Mouse (Mus musculus): Measurements from ENCODE around the gene Igfbp1. TPM values are rescaled to one million over a fixed set of nuclear protein-coding genes. Genes with fewer than 3 reads are reported as not detected.

The Igfbp1 gene
- total RNA-seq, 1 experiment from 2014 or later, result not detected

GRCm38 (mm10) chr11:7188469-7188868 is 9.1 kb upstream of the Igfbp1 start, which contains the start of gene Gm11985:
TSS of gene Gm11985 (minus strand) at chr11:7188569.
- no peak for ATAC-seq (replicated peaks in 1 of 2; ENCODE audit: insufficient read depth in 1 of 2, low FRiP score in 2 of 2, low TSS enrichment in 1 of 2, low read depth in 1 of 2, poor library complexity in 2 of 2, severe bottlenecking in 2 of 2)

- ATAC-seq (replicated peaks in 1 of 2; ENCODE audit: insufficient read depth in 1 of 2, low FRiP score in 2 of 2, low TSS enrichment in 1 of 2, low read depth in 1 of 2, poor library complexity in 2 of 2, severe bottlenecking in 2 of 2), result no peak
Measured at GRCm38 (mm10) chr11:7192710-7193109, 4.9 kb upstream of the Igfbp1 start.

- no peak for ATAC-seq (replicated peaks in 1 of 2; ENCODE audit: insufficient read depth in 1 of 2, low FRiP score in 2 of 2, low TSS enrichment in 1 of 2, low read depth in 1 of 2, poor library complexity in 2 of 2, severe bottlenecking in 2 of 2)
Measured at GRCm38 (mm10) chr11:7193134-7193533, 4.4 kb upstream of the Igfbp1 start.

GRCm38 (mm10) chr11:7194432-7195311 is 2.9 kb upstream of the Igfbp1 start:
- no peak for ATAC-seq (replicated peaks in 1 of 2; ENCODE audit: insufficient read depth in 1 of 2, low FRiP score in 2 of 2, low TSS enrichment in 1 of 2, low read depth in 1 of 2, poor library complexity in 2 of 2, severe bottlenecking in 2 of 2)

- ATAC-seq (replicated peaks in 1 of 2; ENCODE audit: insufficient read depth in 1 of 2, low FRiP score in 2 of 2, low TSS enrichment in 1 of 2, low read depth in 1 of 2, poor library complexity in 2 of 2, severe bottlenecking in 2 of 2), result no peak
Measured at GRCm38 (mm10) chr11:7195312-7195685, 2.3 kb upstream of the Igfbp1 start.

GRCm38 (mm10) chr11:7198006-7198405 is 424 bp downstream of the Igfbp1 start:
- no peak for ATAC-seq (replicated peaks in 1 of 2; ENCODE audit: insufficient read depth in 1 of 2, low FRiP score in 2 of 2, low TSS enrichment in 1 of 2, low read depth in 1 of 2, poor library complexity in 2 of 2, severe bottlenecking in 2 of 2)

- ATAC-seq (replicated peaks in 1 of 2; ENCODE audit: insufficient read depth in 1 of 2, low FRiP score in 2 of 2, low TSS enrichment in 1 of 2, low read depth in 1 of 2, poor library complexity in 2 of 2, severe bottlenecking in 2 of 2), result no peak
Measured at GRCm38 (mm10) chr11:7198481-7199256, 1.1 kb downstream of the Igfbp1 start.

GRCm38 (mm10) chr11:7199736-7200392 is 2.3 kb downstream of the Igfbp1 start:
- peak in 1 of 2 experiments; percentile 67; a peak in 2 of 4 replicates for ATAC-seq (replicated peaks in 1 of 2; ENCODE audit: insufficient read depth in 1 of 2, low FRiP score in 2 of 2, low TSS enrichment in 1 of 2, low read depth in 1 of 2, poor library complexity in 2 of 2, severe bottlenecking in 2 of 2)

GRCm38 (mm10) chr11:7200393-7200783 is 2.8 kb downstream of the Igfbp1 start:
- ATAC-seq (replicated peaks in 1 of 2; ENCODE audit: insufficient read depth in 1 of 2, low FRiP score in 2 of 2, low TSS enrichment in 1 of 2, low read depth in 1 of 2, poor library complexity in 2 of 2, severe bottlenecking in 2 of 2), result no peak

GRCm38 (mm10) chr11:7202206-7202605 is 4.6 kb downstream of the Igfbp1 start:
- no peak for ATAC-seq (replicated peaks in 1 of 2; ENCODE audit: insufficient read depth in 1 of 2, low FRiP score in 2 of 2, low TSS enrichment in 1 of 2, low read depth in 1 of 2, poor library complexity in 2 of 2, severe bottlenecking in 2 of 2)

GRCm38 (mm10) chr11:7203846-7204245 is 6.3 kb downstream of the Igfbp1 start:
- no peak for ATAC-seq (replicated peaks in 1 of 2; ENCODE audit: insufficient read depth in 1 of 2, low FRiP score in 2 of 2, low TSS enrichment in 1 of 2, low read depth in 1 of 2, poor library complexity in 2 of 2, severe bottlenecking in 2 of 2)

GRCm38 (mm10) chr11:7210343-7210742 is 12.8 kb downstream of the Igfbp1 start:
- ATAC-seq (replicated peaks in 1 of 2; ENCODE audit: insufficient read depth in 1 of 2, low FRiP score in 2 of 2, low TSS enrichment in 1 of 2, low read depth in 1 of 2, poor library complexity in 2 of 2, severe bottlenecking in 2 of 2), result peak; percentile 46 to 51; a peak in 1 of 4 replicates

GRCm38 (mm10) chr11:7211211-7211610 is 13.6 kb downstream of the Igfbp1 start:
- ATAC-seq (replicated peaks in 1 of 2; ENCODE audit: insufficient read depth in 1 of 2, low FRiP score in 2 of 2, low TSS enrichment in 1 of 2, low read depth in 1 of 2, poor library complexity in 2 of 2, severe bottlenecking in 2 of 2), result no peak

GRCm38 (mm10) chr11:7212126-7212798 is 14.7 kb downstream of the Igfbp1 start:
- no peak for ATAC-seq (replicated peaks in 1 of 2; ENCODE audit: insufficient read depth in 1 of 2, low FRiP score in 2 of 2, low TSS enrichment in 1 of 2, low read depth in 1 of 2, poor library complexity in 2 of 2, severe bottlenecking in 2 of 2)

GRCm38 (mm10) chr11:7213161-7213500 is 15.5 kb downstream of the Igfbp1 start:
- no peak for ATAC-seq (replicated peaks in 1 of 2; ENCODE audit: insufficient read depth in 1 of 2, low FRiP score in 2 of 2, low TSS enrichment in 1 of 2, low read depth in 1 of 2, poor library complexity in 2 of 2, severe bottlenecking in 2 of 2)

GRCm38 (mm10) chr11:7213501-7214341 is 16.1 kb downstream of the Igfbp1 start, which contains the start of gene Igfbp3:
TSS of gene Igfbp3 (minus strand) at chr11:7213923.
- ATAC-seq (replicated peaks in 1 of 2; ENCODE audit: insufficient read depth in 1 of 2, low FRiP score in 2 of 2, low TSS enrichment in 1 of 2, low read depth in 1 of 2, poor library complexity in 2 of 2, severe bottlenecking in 2 of 2), result no peak

GRCm38 (mm10) chr11:7214342-7214660 is 16.7 kb downstream of the Igfbp1 start:
- no peak for ATAC-seq (replicated peaks in 1 of 2; ENCODE audit: insufficient read depth in 1 of 2, low FRiP score in 2 of 2, low TSS enrichment in 1 of 2, low read depth in 1 of 2, poor library complexity in 2 of 2, severe bottlenecking in 2 of 2)

Measured in hematopoietic stem cell, adult 5-6 weeks (primary cell).